ENCODE assay signal across 10 mouse cellular contexts in the genomic region with DNA sequence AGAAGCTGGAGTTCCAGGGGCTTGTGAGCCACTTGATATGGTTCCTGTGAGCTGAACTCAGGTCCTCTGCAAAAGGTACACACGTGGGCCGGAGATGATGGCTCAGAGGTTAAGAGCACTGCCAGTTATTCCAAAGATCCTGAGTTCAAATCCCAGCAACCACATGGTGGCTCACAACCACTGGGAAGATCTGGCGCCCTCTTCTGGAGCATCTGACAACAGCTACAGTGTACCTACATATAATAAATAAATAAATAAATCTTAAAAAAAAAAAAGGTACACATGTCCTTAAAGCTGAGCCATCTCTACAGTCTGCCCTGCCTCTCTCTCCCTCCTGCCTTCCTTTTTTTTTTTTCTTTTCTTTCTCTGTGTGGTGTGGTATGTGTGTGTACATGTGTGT. TPM values are rescaled to one million over a fixed set of nuclear protein-coding genes. Genes with fewer than 3 reads are reported as not detected.
DNase-seq lines count a peak whose midpoint lies in the region; ATAC-seq and TF ChIP-seq lines count a peak whose summit lies in the region.
"Had no signal": no experiment of that assay in that cellular context is flagged by ENCODE, and none has a peak within 500 bp of the region (broad histone marks: within the 10 kb centered on the region; RNA-seq: fewer than 3 reads in every experiment).

No protein-coding gene starts in this region.

- peak in 1 of 2 experiments; percentile 49; a peak in 2 of 4 replicates for TF ChIP-seq CTCF in CH12.LX (conservative IDR thresholded peaks at IDR 0.05 in 1 of 2, IDR thresholded peaks at IDR 0.05 in 1 of 2; ENCODE audit: low read depth in 2 of 2, low read length in 2 of 2)

- dilution Hi-C loops in CH12.LX (cut with MboI; ENCODE audit: extremely low pct_ligation_motif_present, extremely low pct_unique_long_range_greater_than_20kb, low sequenced_read_pairs), result no loop called here

- DNase-seq in embryonic facial prominence, embryonic 11.5 days (ENCODE audit: low spot score), result peak; percentile 48
- no peak for DNase-seq in embryonic facial prominence, embryonic 10.5 days (ENCODE audit: low spot score)
- peak; percentile 42 to 61 for DNase-seq in kidney, postnatal 4 days
- DNase-seq in CH12.LX (ENCODE audit: extremely low read depth), result peak; percentile 30
- peak; percentile 10 for DNase-seq in c-Kit-positive CD71-positive TER-119-positive erythroid progenitor cells, embryonic 14.5 days (ENCODE audit: low spot score)
- no peak for DNase-seq in frontal cortex, postnatal 36 days (ENCODE audit: low spot score in 2 of 2)
- DNase-seq in gastrocnemius, postnatal 10 days, result no peak

- H3K79me2 ChIP-seq in CH12.LX (replicated peaks; ENCODE audit: control insufficient read depth, extremely low read depth, insufficient read depth, poor library complexity, severe bottlenecking), result no peaks in the 10 kb centered on the region

- in situ Hi-C loops in CH12.LX (cut with MboI; ENCODE audit: low pct_ligation_motif_present, low pct_unique_long_range_greater_than_20kb, low sequenced_read_pairs), result no loop called here

- H3K27me3 ChIP-seq in embryonic facial prominence, embryonic 11.5 days (ENCODE audit: control insufficient read depth, insufficient read depth, low read length), result no peaks in the 10 kb centered on the region
- H3K27me3 ChIP-seq in embryonic facial prominence, embryonic 10.5 days (replicated peaks; ENCODE audit: low read depth, poor library complexity, severe bottlenecking), result no peaks in the 10 kb centered on the region
- H3K27me3 ChIP-seq in kidney, embryonic 16.5 days (ENCODE audit: insufficient read depth, low read length), result no peaks in the 10 kb centered on the region
- H3K27me3 ChIP-seq in CH12.LX (replicated peaks), result peaks cover 30% of the 10 kb centered on the region
- H3K27me3 ChIP-seq: lung, embryonic 15.5 days had no signal

- no peak for TF ChIP-seq POLR2A in CH12.LX (IDR thresholded peaks at IDR 0.05; ENCODE audit: low read depth, low read length)

- TF ChIP-seq EP300 in CH12.LX (IDR thresholded peaks at IDR 0.05; ENCODE audit: low read length), result no peak

- no peaks in the 10 kb centered on the region for H3K36me3 ChIP-seq in embryonic facial prominence, embryonic 11.5 days (replicated peaks; ENCODE audit: control insufficient read depth, insufficient read depth, low read depth, low read length)
- H3K36me3 ChIP-seq in embryonic facial prominence, embryonic 10.5 days (replicated peaks), result no peaks in the 10 kb centered on the region
- no peaks in the 10 kb centered on the region for H3K36me3 ChIP-seq in kidney, embryonic 16.5 days (ENCODE audit: insufficient read depth, low read length)
- H3K36me3 ChIP-seq in CH12.LX (replicated peaks in 1 of 2; ENCODE audit: control insufficient read depth in 1 of 2, insufficient read depth in 1 of 2, low read length in 1 of 2), result no peaks in the 10 kb centered on the region
- H3K36me3 ChIP-seq: lung, embryonic 15.5 days had no signal

- no peaks in the 10 kb centered on the region for H3K9me3 ChIP-seq in embryonic facial prominence, embryonic 11.5 days (replicated peaks; ENCODE audit: control insufficient read depth, low read length)
- H3K9me3 ChIP-seq in embryonic facial prominence, embryonic 10.5 days, result no peaks in the 10 kb centered on the region
- no peaks in the 10 kb centered on the region for H3K9me3 ChIP-seq in kidney, embryonic 16.5 days (ENCODE audit: low read length)
- no peaks in the 10 kb centered on the region for H3K9me3 ChIP-seq in CH12.LX (replicated peaks; ENCODE audit: low read length)
- H3K9me3 ChIP-seq: lung, embryonic 15.5 days had no signal

- no peak overlapping the region for H3K9ac ChIP-seq in embryonic facial prominence, embryonic 11.5 days (replicated peaks; ENCODE audit: low read length)
- no peak overlapping the region for H3K9ac ChIP-seq in kidney, embryonic 16.5 days (replicated peaks; ENCODE audit: low read length)
- H3K9ac ChIP-seq in CH12.LX (ENCODE audit: insufficient read depth, low read depth), result no peak overlapping the region
- H3K9ac ChIP-seq: lung, embryonic 15.5 days had no signal

- no peak overlapping the region for H3K27ac ChIP-seq in embryonic facial prominence, embryonic 11.5 days (replicated peaks; ENCODE audit: low read depth, low read length)
- no peak overlapping the region for H3K27ac ChIP-seq in embryonic facial prominence, embryonic 10.5 days (replicated peaks)
- H3K27ac ChIP-seq in kidney, embryonic 16.5 days (ENCODE audit: low read length), result no peak overlapping the region
- no peak overlapping the region for H3K27ac ChIP-seq in CH12.LX (ENCODE audit: insufficient read depth, low read depth)
- H3K27ac ChIP-seq: lung, embryonic 15.5 days had no signal

- no peak overlapping the region for H3K4me3 ChIP-seq in embryonic facial prominence, embryonic 11.5 days (ENCODE audit: low read depth, low read length)
- no peak overlapping the region for H3K4me3 ChIP-seq in embryonic facial prominence, embryonic 10.5 days
- H3K4me3 ChIP-seq in kidney, embryonic 16.5 days (ENCODE audit: low read length), result no peak overlapping the region
- H3K4me3 ChIP-seq in CH12.LX (replicated peaks in 1 of 3; ENCODE audit: low read depth in 2 of 3, low read length in 2 of 3, poor library complexity in 1 of 3), result no peak overlapping the region
- H3K4me3 ChIP-seq: lung, embryonic 15.5 days had no signal

- H3K4me2 ChIP-seq in embryonic facial prominence, embryonic 11.5 days (ENCODE audit: low read depth, low read length), result no peak overlapping the region
- no peak overlapping the region for H3K4me2 ChIP-seq in kidney, embryonic 16.5 days (replicated peaks; ENCODE audit: low read depth, low read length)
- H3K4me2 ChIP-seq in CH12.LX (ENCODE audit: insufficient read depth, low read depth, poor library complexity, severe bottlenecking), result no peak overlapping the region
- H3K4me2 ChIP-seq: lung, embryonic 15.5 days had no signal

- H3K4me1 ChIP-seq in embryonic facial prominence, embryonic 11.5 days (ENCODE audit: control insufficient read depth, insufficient read depth, low read length), result no peaks in the 10 kb centered on the region
- peaks cover 14% of the 10 kb centered on the region for H3K4me1 ChIP-seq in embryonic facial prominence, embryonic 10.5 days
- H3K4me1 ChIP-seq in kidney, embryonic 16.5 days (ENCODE audit: insufficient read depth, low read length), result no peaks in the 10 kb centered on the region
- H3K4me1 ChIP-seq in CH12.LX (ENCODE audit: control insufficient read depth in 1 of 2, insufficient read depth in 2 of 2), result peaks cover 0 to 13% of the 10 kb centered on the region in 2 experiments; a peak in 2 of 4 replicates
- H3K4me1 ChIP-seq: lung, embryonic 15.5 days had no signal

- no peak for ATAC-seq in embryonic facial prominence, embryonic 11.5 days (replicated peaks; ENCODE audit: insufficient number of reproducible peaks, low FRiP score, low TSS enrichment, low read depth)
- ATAC-seq in kidney, embryonic 16.5 days (ENCODE audit: low FRiP score, low TSS enrichment), result no peak

- whole genome bisulfite sequencing in embryonic facial prominence, embryonic 11.5 days, result 61% methylated on average over 3 of the region's 3 CpGs
- WGBS in embryonic facial prominence, embryonic 10.5 days, result 66% methylated on average over 3 of the region's 3 CpGs
- 67% methylated on average over 3 of the region's 3 CpGs for WGBS in kidney, embryonic 16.5 days

- TF ChIP-seq RAD21 in CH12.LX (IDR thresholded peaks at IDR 0.05; ENCODE audit: low read depth, low read length), result no peak; the same call in 1 of the 2 replicates

TF ChIP-seq in CH12.LX, 34 proteins besides CTCF, POLR2A, EP300 and RAD21:
- TF ChIP-seq ZNF384 (IDR thresholded peaks at IDR 0.05; ENCODE audit: low read depth, low read length) (peak; percentile 66), SMC3 (IDR thresholded peaks at IDR 0.05; ENCODE audit: low read depth, low read length) (0 out of 2 replicates have a peak, but pooled peaks have one; percentile 9), GABPA (IDR thresholded peaks at IDR 0.05; ENCODE audit: insufficient replicate concordance, low read depth, low read length) (no peak)

RNA-seq across cellular contexts. Expression of a gene that starts 10.7 kb away (rescaled TPM):
- 1.0 and 1.3 TPM in 2 replicates for polyA plus RNA-seq in embryonic facial prominence, embryonic 11.5 days (2014; fragmentation: Nextera tagmentation; extraction: Ambion mirVana)
- polyA plus RNA-seq in embryonic facial prominence, embryonic 10.5 days (2016; fragmentation: Nextera tagmentation; extraction: Ambion mirVana), result 0.39 and 0.40 TPM in 2 replicates
- polyA plus RNA-seq in kidney, embryonic 16.5 days (2015; fragmentation: Nextera tagmentation; extraction: Ambion mirVana), result 0.28 and 0.34 TPM in 2 replicates
- total RNA-seq in CH12.LX (2012; rRNA removed) (not detected in 2 replicates), CH12.LX (2014; rRNA removed) (not detected in 2 replicates)
- polyA plus RNA-seq in CH12.LX (2012; ENCODE audit: insufficient read length, low read depth), result not detected in 2 replicates
- total RNA-seq in gastrocnemius, postnatal 10 days (2021), result not detected
- total RNA-seq: layer of hippocampus, adult 18-20 months had no signal

RNA-seq across cellular contexts. Expression of a gene that starts 44.7 kb away (rescaled TPM):
- 64.6 and 71.1 TPM in 2 replicates for polyA plus RNA-seq in embryonic facial prominence, embryonic 11.5 days (2014; fragmentation: Nextera tagmentation; extraction: Ambion mirVana)
- 58.1 and 59.8 TPM in 2 replicates for polyA plus RNA-seq in embryonic facial prominence, embryonic 10.5 days (2016; fragmentation: Nextera tagmentation; extraction: Ambion mirVana)
- polyA plus RNA-seq in kidney, embryonic 16.5 days (2015; fragmentation: Nextera tagmentation; extraction: Ambion mirVana), result 51.9 and 52.1 TPM in 2 replicates
- 43.4 and 45.4 TPM in 2 replicates for total RNA-seq in CH12.LX (2012; rRNA removed)
- total RNA-seq in CH12.LX (2014; rRNA removed), result 56.4 and 59.8 TPM in 2 replicates
- 52.7 and 53.4 TPM in 2 replicates for polyA plus RNA-seq in CH12.LX (2012; ENCODE audit: insufficient read length, low read depth)
- total RNA-seq in gastrocnemius, postnatal 10 days (2021), result 10 to 100 TPM; 81.8 to 88.6 TPM

RNA-seq across cellular contexts. Expression of a gene that starts 48.6 kb away (rescaled TPM):
- polyA plus RNA-seq in embryonic facial prominence, embryonic 11.5 days (2014; fragmentation: Nextera tagmentation; extraction: Ambion mirVana), result 53.3 and 57.0 TPM in 2 replicates
- 45.8 and 49.0 TPM in 2 replicates for polyA plus RNA-seq in embryonic facial prominence, embryonic 10.5 days (2016; fragmentation: Nextera tagmentation; extraction: Ambion mirVana)
- 27.2 and 27.5 TPM in 2 replicates for polyA plus RNA-seq in kidney, embryonic 16.5 days (2015; fragmentation: Nextera tagmentation; extraction: Ambion mirVana)
- total RNA-seq in CH12.LX (2012; rRNA removed) (0.08 and 0.13 TPM in 2 replicates), CH12.LX (2014; rRNA removed) (0.23 and 0.35 TPM in 2 replicates)
- polyA plus RNA-seq in CH12.LX (2012; ENCODE audit: insufficient read length, low read depth), result 0.15 and 0.20 TPM in 2 replicates
- 10 to 100 TPM in 1 of 2 experiments, 1 to 10 TPM in 1; 8.0 to 12.5 TPM for total RNA-seq in gastrocnemius, postnatal 10 days (2021)

Comparison
In these comparisons a context has a peak if more than half of its experiments do, and no peak if none do; other contexts are left out.
1. DNase-seq: peak in embryonic facial prominence, embryonic 11.5 days (single experiment), kidney, postnatal 4 days (2 of 2), CH12.LX (single experiment) and c-Kit-positive CD71-positive TER-119-positive erythroid progenitor cells, embryonic 14.5 days (single experiment); none in embryonic facial prominence, embryonic 10.5 days (single experiment), frontal cortex, postnatal 36 days (0 of 2) and gastrocnemius, postnatal 10 days (single experiment).
2. RNA of a gene that starts 48.6 kb away (polyA plus RNA-seq): 53.3 to 57.0 TPM in embryonic facial prominence, embryonic 11.5 days, 45.8 to 49.0 TPM in embryonic facial prominence, embryonic 10.5 days and 27.2 to 27.5 TPM in kidney, embryonic 16.5 days; 0.15 to 0.20 TPM in CH12.LX; every median in the first group is over 10 times any median in the second.